Mouse (Mus musculus): ENCODE measurements at regions not wholly inside any gene's neighbourhood (a gene's known extent, or its start where the extent isn't known, plus 50 kb on each side); places are given as distances from the start of the nearest gene placed in this dataset.

DNA sequence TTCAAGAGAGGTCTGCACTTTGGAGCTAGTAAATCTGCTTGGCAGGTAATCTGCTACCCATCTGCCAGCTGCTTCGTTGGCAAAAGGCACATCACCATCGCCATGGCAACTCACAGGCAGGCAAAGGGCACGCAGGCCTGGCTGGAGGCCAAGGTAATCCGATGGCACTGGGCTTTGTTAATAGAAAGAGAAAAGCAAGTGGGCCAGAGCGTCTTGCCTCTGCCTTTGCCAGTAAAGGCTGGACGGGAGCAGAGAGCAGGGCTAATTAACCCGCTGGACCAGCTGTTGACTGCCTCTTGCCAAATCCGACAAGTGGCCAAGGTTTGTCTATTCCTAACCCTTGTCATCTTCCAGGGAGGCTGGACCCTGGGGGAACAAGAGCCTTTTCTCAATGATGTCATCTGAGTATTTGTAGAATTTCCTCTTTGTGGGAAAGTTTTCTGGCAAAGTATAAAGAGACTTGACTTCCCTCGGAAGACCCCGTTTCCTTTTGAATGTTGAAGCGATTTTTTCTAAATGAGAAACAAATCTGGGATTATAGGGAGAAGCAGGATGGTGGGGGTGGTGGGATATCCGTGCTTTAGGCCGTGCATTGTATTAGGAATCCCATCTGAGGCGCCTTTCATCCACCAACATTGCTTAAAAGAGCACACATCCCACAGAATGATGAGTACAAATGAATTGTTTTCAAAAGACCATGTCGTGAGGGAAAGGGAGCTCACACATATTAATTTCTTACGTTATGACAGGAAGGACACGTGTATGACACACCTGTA, 941.7 kb downstream of the Gsdmc2 start:
- TF ChIP-seq CTCF (IDR thresholded peaks at IDR 0.05; ENCODE audit: control insufficient read depth, insufficient read depth, insufficient replicate concordance, low read depth, low read length) (no peak), POLR2A (IDR thresholded peaks at IDR 0.05; ENCODE audit: control insufficient read depth, low read depth, low read length) (no peak)

Measured in testis, adult 2 months (tissue).